Mouse (Mus musculus): ENCODE results near the gene Zc2hc1b.

DNA sequence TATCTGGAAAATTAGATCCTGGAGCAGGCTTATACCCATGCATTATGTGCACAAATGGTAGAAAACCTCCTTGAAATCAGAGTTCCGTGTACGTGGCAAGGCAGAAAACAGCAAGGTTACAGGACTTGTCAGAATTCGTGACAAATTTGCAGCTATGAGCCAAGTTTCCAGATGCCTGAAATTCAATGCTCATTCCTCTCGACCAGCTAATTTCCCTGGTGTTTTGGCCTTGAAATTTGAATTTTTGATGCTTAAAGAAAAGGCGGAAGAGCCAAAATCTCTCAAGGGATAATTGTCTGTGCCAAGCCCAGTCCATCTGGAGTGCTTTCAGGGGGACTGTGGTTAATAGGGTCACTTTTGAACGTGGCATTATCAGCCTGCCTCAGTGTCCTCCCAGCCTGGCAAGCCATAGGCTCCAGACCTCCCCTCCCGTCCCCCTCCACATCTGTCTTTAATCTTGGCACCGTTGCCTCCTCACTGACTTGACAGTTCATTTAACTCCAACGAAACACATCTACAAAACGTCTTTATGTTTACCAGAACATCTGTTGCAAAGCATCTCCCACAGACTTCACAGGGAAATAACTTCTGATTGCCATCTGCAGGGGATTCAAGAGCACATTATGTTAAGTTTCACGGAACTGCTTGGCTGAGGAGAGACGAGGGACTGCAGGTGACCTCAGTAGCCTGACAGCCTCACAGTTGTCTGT lies 6.9 kb downstream of the Zc2hc1b start:
- TF ChIP-seq CTCF (IDR thresholded peaks at IDR 0.05; ENCODE audit: low read depth, low read length) (no peak), GATA1 (IDR thresholded peaks at IDR 0.05; ENCODE audit: borderline replicate concordance, low read length) (no peak), POLR2AphosphoS5 (IDR thresholded peaks at IDR 0.05; ENCODE audit: insufficient replicate concordance, low read depth, low read length) (no peak), GATA2 (IDR thresholded peaks at IDR 0.05; ENCODE audit: borderline replicate concordance, low read depth, low read length) (no peak)

All from G1E (cell line).